Mouse (Mus musculus) liver, embryonic 14.5 days (tissue): Measurements from ENCODE around the gene Spx. TPM values are rescaled to one million over a fixed set of nuclear protein-coding genes. Genes with fewer than 3 reads are reported as not detected.

Experiments
- ATAC-seq: fragments of 200-750 bp; cut with Nextera tagmentation; 2 replicates; pipeline ENCODE4 v1.8.0; 2017; ENCODE audit warnings: moderate number of reproducible peaks, mild to moderate bottlenecking, moderate library complexity; ENCODE audit not compliant: insufficient read depth
- DNase-seq, 3 experiments: peaks; one replicate each; pipeline ENCODE4 v3.0.0-alpha.2; 2012 to 2013; ENCODE audit warnings: low read depth in 3 of 3, low spot score in 3 of 3
- H3K27ac ChIP-seq: fragments of 300-500 bp; sonication (generic); 2 replicates; pipeline ENCODE4 v1.5.1; 2014; ENCODE audit warnings: moderate library complexity, mild to moderate bottlenecking, control low read depth, inconsistent platforms
- H3K27me3 ChIP-seq: fragments of 300-500 bp; sonication (generic); 2 replicates; pipeline ENCODE4 v1.6.1; 2014; ENCODE audit warnings: mild to moderate bottlenecking, low read length, moderate library complexity; ENCODE audit not compliant: control insufficient read depth, insufficient read depth
- H3K36me3 ChIP-seq: fragments of 300-500 bp; sonication (generic); replicated peaks from 2 replicates; pipeline ENCODE4 v1.6.1; 2014; ENCODE audit warnings: low read depth; ENCODE audit not compliant: control insufficient read depth, insufficient read depth
- H3K4me1 ChIP-seq, 2 experiments: fragments of 200-500 bp in 1 of 2; fragments of 300-500 bp in 1 of 2; sonication (generic) in 1 of 2; replicated peaks; 2 replicates each; pipeline ENCODE4 v1.6.1; 2012 to 2014; ENCODE audit warnings: antibody characterized with exemption in 1 of 2, inconsistent platforms in 1 of 2, low read length in 1 of 2; ENCODE audit not compliant: control insufficient read depth in 2 of 2, insufficient read depth in 2 of 2
- H3K4me2 ChIP-seq: fragments of 300-500 bp; sonication (generic); 2 replicates; pipeline ENCODE4 v1.6.1; 2014; ENCODE audit warnings: low read depth, mild to moderate bottlenecking, control low read depth, moderate library complexity
- H3K4me3 ChIP-seq, 2 experiments: fragments of 200-500 bp in 1 of 2; fragments of 300-500 bp in 1 of 2; sonication (generic) in 1 of 2; 2 replicates each; pipeline ENCODE4 v1.5.1; 2012 to 2014; ENCODE audit warnings: low read depth in 2 of 2, low read length in 2 of 2, mild to moderate bottlenecking in 2 of 2, control low read depth in 1 of 2, inconsistent platforms in 1 of 2, moderate library complexity in 1 of 2; ENCODE audit not compliant: insufficient read depth in 1 of 2
- H3K9ac ChIP-seq: fragments of 300-500 bp; sonication (generic); replicated peaks from 2 replicates; pipeline ENCODE4 v1.6.1; 2014; ENCODE audit warnings: mild to moderate bottlenecking, control low read depth, moderate library complexity
- H3K9me3 ChIP-seq: fragments of 300-500 bp; sonication (generic); 2 replicates; pipeline ENCODE4 v1.6.1; 2016; ENCODE audit warnings: low read length, mixed read lengths; ENCODE audit not compliant: control insufficient read depth
- CTCF ChIP-seq: IDR thresholded peaks from 2 replicates; pipeline ENCODE4 v1.5.1; 2016; ENCODE audit warnings: antibody characterized with exemption, low read depth, control low read depth
- EP300 ChIP-seq: IDR thresholded peaks from 2 replicates; pipeline ENCODE4 v1.6.1; 2016; ENCODE audit warnings: antibody characterized with exemption, low read depth
- WGBS: fragments of 180-500 bp; shearing (Covaris S2); extraction: QIAGEN DNeasy Blood & Tissue Kit; methylation state at CpG from one replicate; pipeline ENCODE4 v1.1.7; 2014; ENCODE audit not compliant: insufficient replicate concordance; 5-methylcytosine and 5-hydroxymethylcytosine counted together
- polyA plus RNA-seq, 2 experiments: library from polyadenylated mRNA; depleted of rRNA in 1 of 2; stranded (reverse) in 1 of 2; unstranded in 1 of 2; fragments of >200 nt; fragmentation: Nextera tagmentation in 1 of 2; extraction: Ambion mirVana in 1 of 2; gene quantifications; 2 replicates each; pipeline versions ENCODE4 v1.2.1 to v1.2.3; 2012 to 2014

The Spx gene
- polyA plus RNA-seq, 2 experiments: 0.29 to 0.65 TPM

- Histone ChIP-seq H3K27me3 (no peaks in the 10 kb centered on the region), H3K4me2 (no peak overlapping the region), H3K36me3 (peaks cover 20% of the 10 kb centered on the region), H3K9ac (no peak overlapping the region), H3K9me3 (no peaks in the 10 kb centered on the region), H3K4me3 (no peak overlapping the region), H3K4me1 (peaks cover 0 to 12% of the 10 kb centered on the region in 2 experiments; a peak in 3 of 4 replicates), H3K27ac (no peak overlapping the region)
- ATAC-seq (no peak), DNase-seq (no peak)
- 38% methylated on average over 5 of the region's 5 CpGs for WGBS
- TF ChIP-seq CTCF: no peak
- no peak for TF ChIP-seq EP300
These were observed 20.9 kb upstream of the Spx start for GRCm38 (mm10) chr6:142392312-142392711.

- no peak overlapping the region for H3K4me3 ChIP-seq
- no peaks in the 10 kb centered on the region for H3K4me1 ChIP-seq
- no peak overlapping the region for H3K4me2 ChIP-seq
- peaks cover 20% of the 10 kb centered on the region for H3K36me3 ChIP-seq
- WGBS: 57% methylated on average over 5 of the region's 5 CpGs
- no peak for TF ChIP-seq CTCF
- no peaks in the 10 kb centered on the region for H3K27me3 ChIP-seq
- ATAC-seq (no peak), DNase-seq (no peak)
- H3K9me3 ChIP-seq: no peaks in the 10 kb centered on the region
- no peak overlapping the region for H3K27ac ChIP-seq
- H3K9ac ChIP-seq: no peak overlapping the region
These were observed 18.6 kb upstream of the Spx start for GRCm38 (mm10) chr6:142394669-142395068.

- TF ChIP-seq CTCF (no peak), EP300 (no peak)
- Histone ChIP-seq H3K27me3 (no peaks in the 10 kb centered on the region), H3K4me1 (no peaks in the 10 kb centered on the region), H3K36me3 (peaks cover 27% of the 10 kb centered on the region), H3K4me2 (no peak overlapping the region), H3K9ac (no peak overlapping the region), H3K4me3 (no peak overlapping the region), H3K9me3 (no peaks in the 10 kb centered on the region), H3K27ac (no peak overlapping the region)
- 72% methylated on average over 6 of the region's 6 CpGs for WGBS
- DNase-seq (no peak), ATAC-seq (no peak)
These were observed 17.5 kb upstream of the Spx start for GRCm38 (mm10) chr6:142395756-142396155.

GRCm38 (mm10) chr6:142411140-142411539 is 2.1 kb upstream of the Spx start:
- DNase-seq (no peak), ATAC-seq (no peak)
- H3K9ac ChIP-seq: no peak overlapping the region
- WGBS: 13% methylated on average over 1 of the region's 1 CpGs
- H3K4me3 ChIP-seq: no peak overlapping the region
- TF ChIP-seq EP300 (no peak), CTCF (no peak)
- peaks cover 28% of the 10 kb centered on the region for H3K27me3 ChIP-seq
- no peaks in the 10 kb centered on the region for H3K4me1 ChIP-seq
- H3K9me3 ChIP-seq: no peaks in the 10 kb centered on the region
- no peaks in the 10 kb centered on the region for H3K36me3 ChIP-seq
- H3K27ac ChIP-seq: no peak overlapping the region
- H3K4me2 ChIP-seq: no peak overlapping the region

- H3K4me2 ChIP-seq: no peak overlapping the region
- no peaks in the 10 kb centered on the region for H3K4me1 ChIP-seq
- H3K36me3 ChIP-seq: no peaks in the 10 kb centered on the region
- peaks cover 28% of the 10 kb centered on the region for H3K27me3 ChIP-seq
- H3K4me3 ChIP-seq: no peak overlapping the region
- no peak for DNase-seq
- TF ChIP-seq EP300: no peak
- no peak for TF ChIP-seq CTCF
- no peak overlapping the region for H3K27ac ChIP-seq
- ATAC-seq: no peak
- H3K9me3 ChIP-seq: no peaks in the 10 kb centered on the region
- 15% methylated on average over 12 of the region's 12 CpGs for WGBS
- H3K9ac ChIP-seq: no peak overlapping the region
These were observed 604 bp downstream of the Spx start for GRCm38 (mm10) chr6:142413845-142414244.

GRCm38 (mm10) chr6:142414597-142414996 is 1.4 kb downstream of the Spx start:
- 1% methylated on average over 24 of the region's 24 CpGs for WGBS
- Histone ChIP-seq H3K27ac (no peak overlapping the region), H3K9ac (no peak overlapping the region), H3K9me3 (no peaks in the 10 kb centered on the region), H3K4me2 (no peak overlapping the region), H3K36me3 (no peaks in the 10 kb centered on the region), H3K27me3 (peaks cover 28% of the 10 kb centered on the region), H3K4me1 (no peaks in the 10 kb centered on the region), H3K4me3 (no peak overlapping the region)
- ATAC-seq: no peak
- TF ChIP-seq CTCF: no peak
- no peak for DNase-seq
